Mouse (Mus musculus) ovary, postnatal 14 days (tissue): ENCODE measurements around the gene Olfr482.

ENCODE experiments used
- DNase-seq: peaks from one replicate; pipeline ENCODE4 v3.0.0; 2022; ENCODE audit warnings: low spot score

Gene Olfr482

GRCm38 (mm10) chr7:108097486-108097885 lies at the start of gene Olfr482:
Olfr482 (minus strand) TSS chr7:108097586.
- DNase-seq = no peak

- no peak for DNase-seq
These were observed 30.0 kb upstream of the Olfr482 start, which contains the start of gene Olfr484 for GRCm38 (mm10) chr7:108127349-108127748. Olfr484 (minus strand) TSS chr7:108127449.

GRCm38 (mm10) chr7:108121416-108121815 lies 24.0 kb upstream of the Olfr482 start:
- no peak for DNase-seq

- DNase-seq = no peak
These were observed 23.3 kb upstream of the Olfr482 start for GRCm38 (mm10) chr7:108120681-108121080.

- no peak for DNase-seq
These were observed 3.2 kb upstream of the Olfr482 start, which contains the start of gene Olfr483 for GRCm38 (mm10) chr7:108100549-108100948. Olfr483 (plus strand) TSS chr7:108100849.

GRCm38 (mm10) chr7:108079555-108079954 lies 17.8 kb downstream of the Olfr482 start, which contains the start of gene Olfr481:
Olfr481 (plus strand) TSS chr7:108079855.
- no peak for DNase-seq

GRCm38 (mm10) chr7:108067246-108067645 lies 30.1 kb downstream of the Olfr482 start, which contains the start of gene Olfr480:
Olfr480 (minus strand) TSS chr7:108067346.
- DNase-seq = no peak

GRCm38 (mm10) chr7:108050393-108050792 lies 47.0 kb downstream of the Olfr482 start, which contains the start of gene Olfr479:
Olfr479 (plus strand) TSS chr7:108050693.
- DNase-seq = no peak
